Mouse (Mus musculus) forebrain, embryonic 11.5 days (tissue): ENCODE data around the gene Myo9a. TPM values are rescaled to one million over a fixed set of nuclear protein-coding genes. Genes with fewer than 3 reads are reported as not detected.
"Not testable (repeated sequence)": the region's sequence is repeated elsewhere in the genome, so short reads cannot be mapped to it uniquely, and the experiment has no call there.

Source experiments
- ATAC-seq: fragments of 200-750 bp; cut with Nextera tagmentation; replicated peaks from 2 replicates; pipeline ENCODE4 v1.8.0; 2017; ENCODE audit warnings: moderate TSS enrichment; ENCODE audit not compliant: low FRiP score
- DNase-seq: peaks from one replicate; pipeline ENCODE4 v3.0.0-alpha.2; 2017; ENCODE audit warnings: low spot score
- H3K27ac ChIP-seq: fragments of 300-500 bp; sonication (generic); 2 replicates; pipeline ENCODE4 v1.5.1; 2014; ENCODE audit warnings: low read depth, low read length
- H3K27me3 ChIP-seq: fragments of 300-500 bp; sonication (generic); 2 replicates; pipeline ENCODE4 v1.6.1; 2014; ENCODE audit warnings: mild to moderate bottlenecking, low read length, mixed read lengths; ENCODE audit not compliant: control insufficient read depth, insufficient read depth
- H3K36me3 ChIP-seq: fragments of 300-500 bp; sonication (generic); 2 replicates; pipeline ENCODE4 v1.6.1; 2014; ENCODE audit warnings: mild to moderate bottlenecking, low read length, moderate library complexity, mixed read lengths; ENCODE audit not compliant: control insufficient read depth, insufficient read depth
- H3K4me1 ChIP-seq: fragments of 300-500 bp; sonication (generic); replicated peaks from 2 replicates; pipeline ENCODE4 v1.6.1; 2014; ENCODE audit warnings: low read length, mixed read lengths; ENCODE audit not compliant: control insufficient read depth, insufficient read depth
- H3K4me2 ChIP-seq: fragments of 300-500 bp; sonication (generic); 2 replicates; pipeline ENCODE4 v1.6.1; 2014; ENCODE audit warnings: low read depth, mild to moderate bottlenecking, low read length, moderate library complexity, mixed read lengths; ENCODE audit not compliant: severe bottlenecking
- H3K4me3 ChIP-seq: fragments of 300-500 bp; sonication (generic); 2 replicates; pipeline ENCODE4 v1.5.1; 2014; ENCODE audit warnings: low read depth, low read length
- H3K9ac ChIP-seq: fragments of 300-500 bp; sonication (generic); 2 replicates; pipeline ENCODE4 v1.6.1; 2014; ENCODE audit warnings: low read length
- H3K9me3 ChIP-seq: fragments of 300-500 bp; sonication (generic); 2 replicates; pipeline ENCODE4 v1.6.1; 2016; ENCODE audit warnings: low read length, mixed read lengths; ENCODE audit not compliant: control insufficient read depth
- WGBS: fragments of 180-500 bp; shearing (Covaris S2); extraction: QIAGEN DNeasy Blood & Tissue Kit; methylation state at CpG from one replicate; pipeline ENCODE4 v1.1.7; 2014; 5-methylcytosine and 5-hydroxymethylcytosine counted together
- polyA plus RNA-seq: library from polyadenylated mRNA; unstranded; fragments of >200 nt; fragmentation: Nextera tagmentation; extraction: Ambion mirVana; gene quantifications from 2 replicates; pipeline ENCODE4 v1.2.1, GENCODE M21; 2014

Myo9a gene
- polyA plus RNA-seq, 1 experiment from 2014 or later: 18.4 TPM

DNA sequence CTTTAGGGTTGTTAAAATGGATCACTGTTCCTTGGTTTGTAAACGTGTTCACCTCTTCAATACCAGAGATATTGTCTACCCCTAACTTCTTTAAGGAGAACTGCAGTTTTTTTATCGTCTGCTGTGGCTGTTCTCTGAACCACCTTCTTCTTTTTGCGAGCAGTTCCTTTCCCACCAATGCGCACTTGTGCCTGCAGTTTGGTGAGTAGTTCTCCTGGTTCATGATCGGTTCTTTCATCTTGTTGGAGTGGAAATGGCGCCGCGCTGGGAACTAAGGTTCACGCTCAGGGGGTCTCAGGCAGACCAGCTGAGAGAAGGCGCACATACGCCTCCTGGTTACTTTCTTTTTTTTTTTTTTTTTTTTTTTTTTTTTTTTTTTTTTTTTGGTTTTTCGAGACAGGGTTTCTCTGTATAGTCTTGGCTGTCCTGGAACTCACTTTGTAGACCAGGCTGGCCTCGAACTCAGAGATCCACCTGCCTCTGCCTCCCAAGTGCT is 16.3 kb downstream of the Myo9a start:
- H3K27ac ChIP-seq, H3K4me3 ChIP-seq, ATAC-seq, H3K36me3 ChIP-seq, H3K27me3 ChIP-seq, H3K9ac ChIP-seq, DNase-seq, H3K9me3 ChIP-seq, H3K4me1 ChIP-seq, H3K4me2 ChIP-seq: not testable (repeated sequence)
- 94% methylated on average over 12 of the region's 13 CpGs for WGBS

GRCm38 (mm10) chr9:59806046-59806774 is 55.5 kb downstream of the Myo9a start:
- H3K9ac ChIP-seq, H3K4me3 ChIP-seq, H3K4me1 ChIP-seq, H3K27me3 ChIP-seq, DNase-seq, H3K36me3 ChIP-seq, H3K4me2 ChIP-seq, H3K9me3 ChIP-seq, H3K27ac ChIP-seq, ATAC-seq: not testable (repeated sequence)
- WGBS: 76% methylated on average over 3 of the region's 3 CpGs

- Histone ChIP-seq H3K36me3 (no peaks in the 10 kb centered on the region), H3K9ac (no peak overlapping the region), H3K4me1 (no peaks in the 10 kb centered on the region), H3K27ac (no peak overlapping the region), H3K4me2 (no peak overlapping the region), H3K9me3 (no peaks in the 10 kb centered on the region), H3K27me3 (no peaks in the 10 kb centered on the region), H3K4me3 (no peak overlapping the region)
- ATAC-seq (no peak), DNase-seq (no peak)
These were observed 133.9 kb downstream of the Myo9a start for GRCm38 (mm10) chr9:59884551-59884950.

DNA sequence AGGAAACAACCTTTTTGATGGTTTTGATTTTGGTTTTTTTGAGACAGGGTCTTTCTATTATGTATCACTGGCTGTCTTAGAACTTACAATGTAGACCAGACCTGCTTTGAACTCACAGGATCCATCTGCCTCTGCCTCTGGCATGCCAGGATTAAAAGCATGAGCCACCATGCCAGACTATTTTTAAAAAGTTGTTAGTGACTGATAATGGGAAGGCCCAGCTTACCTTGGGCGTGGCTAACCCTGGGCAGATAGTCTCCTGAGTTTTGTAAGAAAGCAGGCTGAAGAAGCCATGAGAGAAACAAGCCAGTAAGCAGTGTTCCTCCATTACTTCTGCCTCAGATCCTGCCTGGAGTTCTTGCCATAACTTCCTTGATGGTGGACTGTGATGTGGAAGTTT is 152.7 kb downstream of the Myo9a start:
- Histone ChIP-seq H3K9ac (no peak overlapping the region), H3K27ac (no peak overlapping the region), H3K36me3 (no peaks in the 10 kb centered on the region; the same call in 1 of the 2 replicates), H3K4me3 (no peak overlapping the region), H3K27me3 (no peaks in the 10 kb centered on the region), H3K4me1 (no peaks in the 10 kb centered on the region), H3K4me2 (no peak overlapping the region), H3K9me3 (no peaks in the 10 kb centered on the region)
- no peak for DNase-seq
- no peak for ATAC-seq
- 85% methylated on average over 1 of the region's 1 CpGs for WGBS

GRCm38 (mm10) chr9:59914761-59915160 is 164.1 kb downstream of the Myo9a start:
- no peaks in the 10 kb centered on the region for H3K9me3 ChIP-seq
- H3K9ac ChIP-seq: no peak overlapping the region
- H3K27ac ChIP-seq: no peak overlapping the region
- H3K4me1 ChIP-seq: no peaks in the 10 kb centered on the region
- H3K27me3 ChIP-seq: no peaks in the 10 kb centered on the region
- DNase-seq: no peak
- ATAC-seq: no peak
- WGBS: 94% methylated on average over 1 of the region's 1 CpGs
- H3K36me3 ChIP-seq: no peaks in the 10 kb centered on the region; the same call in 1 of the 2 replicates
- no peak overlapping the region for H3K4me3 ChIP-seq
- no peak overlapping the region for H3K4me2 ChIP-seq

DNA sequence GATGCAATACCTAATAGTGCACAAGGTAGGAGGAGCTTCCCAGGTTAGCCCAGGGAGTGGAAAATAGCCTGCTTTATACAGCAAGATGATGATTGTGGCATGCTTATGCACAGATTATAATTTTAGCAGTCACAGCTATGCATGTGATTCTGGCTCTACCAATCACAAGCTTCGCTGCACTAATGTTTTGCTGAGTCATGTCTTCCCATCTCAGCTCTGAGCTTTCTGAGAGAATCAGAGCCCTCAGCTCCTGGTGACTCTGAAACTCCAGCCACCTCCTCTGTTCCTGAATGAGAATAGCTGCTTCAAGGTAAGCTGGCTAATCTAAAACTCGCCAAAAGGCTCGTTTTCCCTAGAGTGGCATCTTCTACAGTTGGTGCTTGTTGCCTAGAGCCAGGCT is 179.6 kb downstream of the Myo9a start:
- no peak overlapping the region for H3K9ac ChIP-seq
- no peaks in the 10 kb centered on the region for H3K27me3 ChIP-seq
- DNase-seq (no peak), ATAC-seq (no peak)
- no peaks in the 10 kb centered on the region for H3K4me1 ChIP-seq
- no peak overlapping the region for H3K4me2 ChIP-seq
- H3K27ac ChIP-seq: no peak overlapping the region
- H3K36me3 ChIP-seq: no peaks in the 10 kb centered on the region
- WGBS: 77% methylated on average over 3 of the region's 3 CpGs
- H3K9me3 ChIP-seq: no peaks in the 10 kb centered on the region; the same call in 1 of the 2 replicates
- H3K4me3 ChIP-seq: no peak overlapping the region

- not testable (repeated sequence) for H3K9ac ChIP-seq, H3K36me3 ChIP-seq, H3K4me3 ChIP-seq, H3K9me3 ChIP-seq, DNase-seq, H3K4me2 ChIP-seq, H3K27me3 ChIP-seq, ATAC-seq, H3K27ac ChIP-seq, H3K4me1 ChIP-seq
- WGBS: 86% methylated on average over 8 of the region's 8 CpGs
These were observed 185.2 kb downstream of the Myo9a start for GRCm38 (mm10) chr9:59935866-59936265.

- 92% methylated on average over 8 of the region's 8 CpGs for WGBS
- ATAC-seq (no peak), DNase-seq (no peak)
- no peak overlapping the region for H3K4me2 ChIP-seq
- H3K9me3 ChIP-seq: no peaks in the 10 kb centered on the region
- no peaks in the 10 kb centered on the region for H3K36me3 ChIP-seq
- H3K27ac ChIP-seq: no peak overlapping the region
- H3K4me3 ChIP-seq: no peak overlapping the region
- no peak overlapping the region for H3K9ac ChIP-seq
- H3K27me3 ChIP-seq: no peaks in the 10 kb centered on the region
- H3K4me1 ChIP-seq: no peaks in the 10 kb centered on the region
These were observed 187.8 kb downstream of the Myo9a start for GRCm38 (mm10) chr9:59938529-59938928.

DNA sequence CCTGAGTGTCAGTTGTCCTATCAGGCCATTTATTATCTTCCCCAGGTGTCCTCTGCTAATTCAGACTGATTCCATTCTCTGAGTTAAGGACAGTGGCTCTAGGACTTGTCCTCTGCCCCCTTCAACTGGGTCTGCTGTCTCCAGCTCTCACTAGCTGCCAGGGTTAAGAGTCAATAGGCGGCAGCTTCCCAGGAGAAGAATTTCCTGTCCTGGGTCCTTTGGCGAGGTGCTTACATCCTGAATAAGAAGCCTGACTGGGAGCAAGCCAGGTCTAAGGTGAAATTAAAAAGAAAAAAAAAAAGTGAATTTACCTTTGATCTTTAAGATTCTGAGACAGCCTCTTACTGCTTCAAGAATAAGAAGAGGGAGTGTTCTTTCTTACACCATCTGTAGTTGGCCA is 189.0 kb downstream of the Myo9a start:
- no peak overlapping the region for H3K4me3 ChIP-seq
- no peak for ATAC-seq
- 82% methylated on average over 2 of the region's 2 CpGs for WGBS

More for the DNA sequence above, 189.0 kb downstream of the Myo9a start:
- Histone ChIP-seq H3K9ac (no peak overlapping the region), H3K27me3 (no peaks in the 10 kb centered on the region), H3K36me3 (no peaks in the 10 kb centered on the region), H3K9me3 (no peaks in the 10 kb centered on the region), H3K27ac (no peak overlapping the region), H3K4me2 (no peak overlapping the region), H3K4me1 (no peaks in the 10 kb centered on the region)
- DNase-seq: no peak
